ENCODE assay signal across 11 mouse cellular contexts in the genomic region with DNA sequence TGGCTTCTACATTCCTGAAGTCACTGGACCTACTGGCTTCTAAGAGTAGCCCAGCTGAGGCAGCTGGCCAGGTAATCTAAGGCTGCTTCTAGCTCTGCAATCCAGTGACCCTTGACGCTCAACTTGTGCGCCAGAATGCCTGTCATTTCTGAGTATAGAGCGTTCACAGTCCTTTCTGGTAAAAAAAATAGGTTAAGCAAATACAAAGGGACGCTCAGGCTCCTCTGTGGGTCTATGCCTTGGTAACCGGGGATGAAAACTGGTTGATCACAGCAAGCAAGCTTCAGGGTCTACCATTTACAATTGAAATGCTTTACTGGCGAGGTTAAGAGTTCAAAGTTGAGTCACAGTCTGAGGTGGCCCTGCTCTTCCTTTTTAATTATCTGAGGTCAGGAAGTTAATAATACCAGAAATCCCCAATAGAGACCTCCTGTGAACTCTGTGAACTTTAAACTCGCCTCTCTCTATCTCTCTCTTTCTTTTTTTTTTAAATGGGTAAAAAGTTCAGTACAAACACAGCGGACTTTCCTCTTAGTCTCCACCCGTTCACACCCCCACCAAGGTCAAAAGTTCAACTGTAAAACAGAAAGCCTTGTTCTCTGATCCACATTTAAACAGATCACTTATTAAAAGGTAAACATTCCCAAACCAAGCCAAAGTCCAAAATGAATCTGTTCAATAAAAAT.
DNase-seq lines count a peak whose midpoint lies in the region; ATAC-seq and TF ChIP-seq lines count a peak whose summit lies in the region.
"Had no signal": no experiment of that assay in that cellular context is flagged by ENCODE, and none has a peak within 500 bp of the region (broad histone marks: within the 10 kb centered on the region; RNA-seq: fewer than 3 reads in every experiment).

No protein-coding gene starts in this region.

- H3K9ac ChIP-seq in embryonic facial prominence, embryonic 11.5 days (replicated peaks; ENCODE audit: low read length) = no peak overlapping the region
- no peak overlapping the region for H3K9ac ChIP-seq in heart, adult 2 months (ENCODE audit: low read depth, low read length)
- H3K9ac ChIP-seq: limb, embryonic 15.5 days had no signal

- intact Hi-C loops in heart, adult 2 months (cut with DNase I) = loop anchor here (5.0 kb wide), 1 partner anchor 57 kb away; no protein-coding TSS in a partner anchor

- no peak overlapping the region for H3K4me2 ChIP-seq in embryonic facial prominence, embryonic 11.5 days (ENCODE audit: low read depth, low read length)
- H3K4me2 ChIP-seq: limb, embryonic 15.5 days had no signal

- TF ChIP-seq EP300 in heart, adult 2 months (IDR thresholded peaks at IDR 0.05; ENCODE audit: insufficient read depth, low read depth, low read length) = no peak

- no peak for TF ChIP-seq POLR2A in heart, adult 2 months (IDR thresholded peaks at IDR 0.05; ENCODE audit: insufficient read depth, low read depth, low read length)

- H3K79me2 ChIP-seq in heart, adult 2 months (replicated peaks; ENCODE audit: control insufficient read depth, insufficient read depth, low read length) = no peaks in the 10 kb centered on the region

- TF ChIP-seq CTCF in heart, adult 2 months (IDR thresholded peaks at IDR 0.05) = no peak

- no peaks in the 10 kb centered on the region for H3K4me1 ChIP-seq in embryonic facial prominence, embryonic 11.5 days (ENCODE audit: control insufficient read depth, insufficient read depth, low read length)
- peaks cover 9% of the 10 kb centered on the region for H3K4me1 ChIP-seq in heart, adult 2 months (ENCODE audit: control insufficient read depth, insufficient read depth, low read length)
- H3K4me1 ChIP-seq: limb, embryonic 15.5 days had no signal

- 12% methylated on average over 9 of the region's 9 CpGs for WGBS in embryonic facial prominence, embryonic 11.5 days
- WGBS in heart, adult 2 months = 48% methylated on average over 9 of the region's 9 CpGs

- no peak overlapping the region for H3K4me3 ChIP-seq in embryonic facial prominence, embryonic 11.5 days (ENCODE audit: low read depth, low read length)
- no peak overlapping the region for H3K4me3 ChIP-seq in heart, adult 2 months
- H3K4me3 ChIP-seq: limb, embryonic 15.5 days had no signal

- H3K27me3 ChIP-seq in embryonic facial prominence, embryonic 11.5 days (ENCODE audit: control insufficient read depth, insufficient read depth, low read length) = no peaks in the 10 kb centered on the region
- H3K27me3 ChIP-seq in heart, adult 2 months (ENCODE audit: control insufficient read depth, insufficient read depth, low read length) = no peaks in the 10 kb centered on the region
- H3K27me3 ChIP-seq: limb, embryonic 15.5 days had no signal

- no peaks in the 10 kb centered on the region for H3K9me3 ChIP-seq in embryonic facial prominence, embryonic 11.5 days (replicated peaks; ENCODE audit: control insufficient read depth, low read length)
- H3K9me3 ChIP-seq: limb, embryonic 15.5 days had no signal

- ATAC-seq in embryonic facial prominence, embryonic 11.5 days (replicated peaks; ENCODE audit: insufficient number of reproducible peaks, low FRiP score, low TSS enrichment, low read depth) = 0 out of 2 replicates have a peak, but pooled peaks have one; percentile 44
- ATAC-seq in erythroblast, adult 5-6 weeks (replicated peaks; ENCODE audit: low FRiP score, poor library complexity, severe bottlenecking) = no peak

- no peaks in the 10 kb centered on the region for H3K36me3 ChIP-seq in embryonic facial prominence, embryonic 11.5 days (replicated peaks; ENCODE audit: control insufficient read depth, insufficient read depth, low read depth, low read length)
- peaks cover 2% of the 10 kb centered on the region for H3K36me3 ChIP-seq in heart, adult 2 months (ENCODE audit: control insufficient read depth, insufficient read depth, low read length)
- H3K36me3 ChIP-seq: limb, embryonic 15.5 days had no signal

- DNase-seq in adrenal gland, postnatal 14 days = peak; percentile 17
- no peak for DNase-seq in adrenal gland, postnatal 25 days
- DNase-seq in embryonic facial prominence, embryonic 11.5 days (ENCODE audit: low spot score) = peak; percentile 40
- DNase-seq in kidney, postnatal 4 days = peak; percentile 35 to 67
- DNase-seq in mesoderm, embryonic 11.5 days (ENCODE audit: low read depth, low spot score) = peak; percentile 51
- no peak for DNase-seq in MN1 (ENCODE audit: low spot score)
- no peak for DNase-seq in heart, adult 2 months
- DNase-seq: heart, postnatal 10 days; right cerebral cortex, postnatal 14 days had no signal

- no peak overlapping the region for H3K27ac ChIP-seq in embryonic facial prominence, embryonic 11.5 days (replicated peaks; ENCODE audit: low read depth, low read length)
- H3K27ac ChIP-seq in heart, adult 2 months = no peak overlapping the region
- H3K27ac ChIP-seq: limb, embryonic 15.5 days had no signal

Comparison
In these comparisons a context has a peak if more than half of its experiments do, and no peak if none do; other contexts are left out.
1. DNase-seq: peak in adrenal gland, postnatal 14 days (single experiment), embryonic facial prominence, embryonic 11.5 days (single experiment), kidney, postnatal 4 days (2 of 2) and mesoderm, embryonic 11.5 days (single experiment); none in adrenal gland, postnatal 25 days (single experiment), MN1 (single experiment) and heart, adult 2 months (0 of 2).